Mouse (Mus musculus) megakaryocyte, embryonic 14.5 days (primary cell): ENCODE results near the gene Sigmar1.

Experiments used
- FLI1 ChIP-seq: IDR thresholded peaks from 2 replicates; pipeline ENCODE4 v1.6.1; 2012; ENCODE audit warnings: low read length, inconsistent platforms, mixed read lengths
- GATA1 ChIP-seq: IDR thresholded peaks from 3 replicates; pipeline ENCODE4 v1.6.1; 2012; ENCODE audit warnings: mixed read lengths, low read length, inconsistent platforms, borderline replicate concordance

DNA sequence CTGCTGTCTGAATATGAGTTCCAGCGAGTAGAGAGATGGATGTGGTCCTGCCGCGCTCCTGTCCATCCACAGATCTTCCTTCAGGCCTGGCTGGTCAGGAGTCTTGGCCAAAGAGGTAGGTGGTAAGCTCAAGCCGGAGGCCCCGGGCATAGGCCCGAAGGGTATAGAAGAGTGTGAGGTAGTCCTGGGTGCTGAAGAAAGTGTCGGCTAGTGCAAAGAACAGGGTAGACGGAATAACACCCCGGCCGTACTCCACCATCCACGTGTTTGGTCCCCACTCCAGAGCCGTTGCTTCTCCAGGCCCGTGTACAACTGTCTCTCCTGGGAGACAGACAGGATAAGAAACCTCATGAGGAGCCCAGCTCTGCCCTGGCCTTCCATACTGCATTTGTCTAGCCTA, 16.7 kb downstream of the Sigmar1 start:
- TF ChIP-seq GATA1 (no peak), FLI1 (no peak)
